Mouse (Mus musculus): ENCODE results near the gene Prph2. TPM values are rescaled to one million over a fixed set of nuclear protein-coding genes. Genes with fewer than 3 reads are reported as not detected.

Gene Prph2
- polyA plus RNA-seq, 1 experiment = not detected

GRCm38 (mm10) chr17:46972603-46973002 is 62.3 kb downstream of the Prph2 start:
- Histone ChIP-seq H3K27ac (replicated peaks; ENCODE audit: low read depth, low read length) (no peak overlapping the region), H3K4me3 (ENCODE audit: insufficient read depth, low read depth, low read length) (no peak overlapping the region), H3K4me1 (ENCODE audit: control insufficient read depth, insufficient read depth, insufficient read length, low read length) (no peaks in the 10 kb centered on the region)

Other genes with a start within 250 kb of the Prph2 start
- gene Rrp36, start 236.1 kb upstream of the Prph2 start, polyA plus RNA-seq (2012; ENCODE audit: insufficient read depth, insufficient read length, missing spikeins) = 19.7 and 20.6 TPM in 2 replicates
- 121 and 148 TPM in 2 replicates for gene Mea1, start 231.7 kb upstream of the Prph2 start, polyA plus RNA-seq (2012; ENCODE audit: insufficient read depth, insufficient read length, missing spikeins)
- 24.2 and 24.8 TPM in 2 replicates for gene Klhdc3, start 229.5 kb upstream of the Prph2 start, polyA plus RNA-seq (2012; ENCODE audit: insufficient read depth, insufficient read length, missing spikeins)
- gene Ppp2r5d, start 205.3 kb upstream of the Prph2 start, polyA plus RNA-seq (2012; ENCODE audit: insufficient read depth, insufficient read length, missing spikeins) = 33.3 and 37.8 TPM in 2 replicates
- 42.3 and 56.0 TPM in 2 replicates for gene Pex6, start 199.0 kb upstream of the Prph2 start, polyA plus RNA-seq (2012; ENCODE audit: insufficient read depth, insufficient read length, missing spikeins)
- 4.0 TPM in 1 of 2 replicates, not detected in the other for gene Gnmt, start 181.3 kb upstream of the Prph2 start, polyA plus RNA-seq (2012; ENCODE audit: insufficient read depth, insufficient read length, missing spikeins)
- gene Cnpy3, start 158.2 kb upstream of the Prph2 start, polyA plus RNA-seq (2012; ENCODE audit: insufficient read depth, insufficient read length, missing spikeins) = 14.2 and 16.3 TPM in 2 replicates
- gene Ptcra, start 146.7 kb upstream of the Prph2 start, polyA plus RNA-seq (2012; ENCODE audit: insufficient read depth, insufficient read length, missing spikeins) = not detected in 2 replicates
- gene 2310039H08Rik, start 137.8 kb upstream of the Prph2 start, polyA plus RNA-seq (2012; ENCODE audit: insufficient read depth, insufficient read length, missing spikeins) = 62.8 and 70.6 TPM in 2 replicates
- gene Rpl7l1, start 127.8 kb upstream of the Prph2 start, polyA plus RNA-seq (2012; ENCODE audit: insufficient read depth, insufficient read length, missing spikeins) = 51.1 and 77.6 TPM in 2 replicates
- gene Bicral, start 52.0 kb upstream of the Prph2 start, polyA plus RNA-seq (2012; ENCODE audit: insufficient read depth, insufficient read length, missing spikeins) = 5.3 and 9.8 TPM in 2 replicates
- gene Tbcc, start 19.8 kb upstream of the Prph2 start, polyA plus RNA-seq (2012; ENCODE audit: insufficient read depth, insufficient read length, missing spikeins) = 10.1 TPM in 2 replicates
- gene Ubr2, start 100.1 kb downstream of the Prph2 start, polyA plus RNA-seq (2012; ENCODE audit: insufficient read depth, insufficient read length, missing spikeins) = 17.1 and 17.2 TPM in 2 replicates

All from brown adipose tissue, adult 24 weeks (tissue).